Mouse (Mus musculus): ENCODE results near the gene Arhgap33. TPM values are rescaled to one million over a fixed set of nuclear protein-coding genes. Genes with fewer than 3 reads are reported as not detected.
A peak's percentile ranks its signal among the peaks of the same experiment; 100 is the strongest.

Gene Arhgap33
- 2.5 and 2.6 TPM in 2 replicates for polyA plus RNA-seq (2015; fragmentation: Nextera tagmentation; extraction: Ambion mirVana)

DNA sequence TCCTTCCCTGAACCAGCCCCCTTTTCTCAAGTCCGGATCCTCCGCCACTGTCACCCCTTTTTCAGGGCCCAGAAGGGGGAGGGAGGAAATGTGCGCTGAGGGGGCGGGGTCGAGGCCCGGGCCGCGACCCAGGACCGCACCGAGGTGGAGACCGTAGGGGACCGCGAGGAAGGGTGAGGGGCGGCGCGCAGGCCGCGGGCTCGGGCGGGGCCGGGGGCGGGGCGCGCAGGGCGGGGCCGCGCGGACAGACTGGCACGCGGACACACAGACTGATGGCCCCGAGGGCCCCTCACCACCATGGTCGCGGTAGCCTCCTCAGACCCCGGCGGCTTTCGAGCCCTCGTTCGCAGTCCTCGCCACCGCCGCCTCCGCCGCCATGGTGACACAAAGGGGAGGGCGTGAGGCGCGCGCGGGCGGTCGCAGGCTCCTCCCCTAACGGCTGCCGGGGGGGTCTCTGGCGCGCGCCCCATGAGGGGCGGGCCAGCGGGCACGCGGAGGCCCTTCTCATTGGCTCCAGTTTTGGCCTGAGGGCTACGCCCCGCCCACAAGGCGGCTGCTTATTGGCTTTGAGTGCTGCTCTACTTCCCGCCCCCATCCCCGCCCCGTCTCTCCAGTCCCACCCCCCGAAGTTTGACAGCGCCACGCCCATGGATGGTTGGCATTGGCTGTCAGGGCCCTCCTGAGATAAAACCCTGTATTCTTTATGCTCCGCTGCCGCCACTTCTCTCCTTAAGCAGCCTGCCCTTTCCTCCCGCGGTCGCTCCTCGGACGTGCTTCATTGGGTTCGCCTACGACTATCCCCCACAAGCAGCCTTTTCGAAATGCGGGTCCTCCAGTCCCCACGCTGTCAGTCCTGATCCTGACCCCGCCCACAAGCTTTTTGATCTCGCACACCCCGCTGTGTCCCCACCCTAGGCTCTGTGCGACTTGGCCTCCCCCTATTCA is at the start of gene Arhgap33:
Gene Arhgap33, minus strand, starts transcription at position 428 of the 945 bp plus-strand sequence.

DNA sequence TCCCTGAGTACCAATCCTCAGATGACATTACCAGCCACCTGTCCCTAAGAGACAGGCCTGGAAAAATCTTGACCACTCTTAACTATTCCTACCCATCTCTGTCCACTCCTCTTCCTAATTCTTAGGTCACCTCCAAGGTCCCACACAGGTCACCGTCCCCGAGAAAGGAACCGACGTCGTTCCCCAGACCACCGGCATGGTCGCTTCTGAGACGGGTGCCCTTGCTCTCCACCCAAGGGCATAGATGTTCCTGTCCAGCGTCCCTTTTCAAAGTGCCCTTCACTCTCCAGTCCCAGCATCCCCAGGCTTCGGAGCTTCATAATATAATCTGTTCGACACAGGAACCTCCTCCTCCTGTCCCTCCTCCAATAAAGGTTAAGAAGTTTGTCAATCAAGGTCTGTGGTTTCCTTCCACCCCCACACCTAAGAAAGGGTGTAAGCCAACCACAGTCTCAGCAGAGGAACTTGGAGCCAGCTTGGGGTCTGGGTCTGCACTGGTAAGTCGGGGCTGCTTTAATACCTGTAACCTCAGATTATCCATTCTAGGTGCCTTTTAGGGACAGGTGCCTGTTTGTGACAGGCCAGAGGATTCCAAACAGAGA is 30.2 kb upstream of the Arhgap33 start, which contains the start of gene Igflr1:
Gene Igflr1, plus strand, starts transcription at position 458 of the 602 bp plus-strand sequence.

DNA sequence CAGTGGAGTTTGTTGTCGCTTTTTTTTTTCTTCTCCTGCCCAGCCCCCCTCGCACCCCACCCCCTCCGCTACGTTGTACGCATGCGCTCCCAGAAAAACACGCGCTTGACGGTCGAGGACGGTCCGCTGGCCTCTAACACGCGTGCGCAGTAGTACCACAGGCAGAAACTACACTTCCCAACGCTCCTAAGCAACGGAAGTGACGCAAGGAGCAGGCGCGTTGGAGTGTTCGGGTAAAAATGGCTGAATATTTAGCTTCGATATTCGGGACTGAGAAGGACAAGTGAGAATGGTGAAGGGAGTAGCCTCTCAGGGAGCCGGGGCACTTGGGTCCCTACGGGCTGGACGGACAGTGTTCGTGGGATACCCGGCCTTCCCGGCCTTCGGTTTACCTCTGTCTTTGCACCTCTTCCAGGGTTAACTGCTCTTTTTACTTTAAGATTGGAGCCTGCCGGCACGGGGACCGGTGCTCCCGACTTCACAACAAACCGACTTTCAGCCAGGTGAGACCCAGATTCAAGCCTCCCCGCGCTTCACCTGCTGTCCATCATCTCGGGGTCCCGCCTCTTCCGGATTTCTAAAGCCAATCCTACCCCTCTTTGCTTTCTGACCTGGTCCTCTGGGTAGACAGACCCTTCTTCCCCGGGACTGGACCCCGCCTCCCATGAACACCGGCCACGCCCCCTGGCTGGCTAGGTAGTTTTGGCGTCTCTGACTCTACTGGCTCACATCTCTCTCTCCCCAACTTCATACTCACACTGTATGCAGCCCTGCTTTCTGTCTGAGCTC is 28.5 kb upstream of the Arhgap33 start, which contains the start of the genes U2af1l4, Gm49396 and Psenen:
Gene U2af1l4, plus strand, starts transcription at position 185 of the 789 bp plus-strand sequence.
Gene Gm49396, plus strand, starts transcription at position 228 of the 789 bp plus-strand sequence.
Gene Psenen, minus strand, starts transcription at position 511 of the 789 bp plus-strand sequence.

DNA sequence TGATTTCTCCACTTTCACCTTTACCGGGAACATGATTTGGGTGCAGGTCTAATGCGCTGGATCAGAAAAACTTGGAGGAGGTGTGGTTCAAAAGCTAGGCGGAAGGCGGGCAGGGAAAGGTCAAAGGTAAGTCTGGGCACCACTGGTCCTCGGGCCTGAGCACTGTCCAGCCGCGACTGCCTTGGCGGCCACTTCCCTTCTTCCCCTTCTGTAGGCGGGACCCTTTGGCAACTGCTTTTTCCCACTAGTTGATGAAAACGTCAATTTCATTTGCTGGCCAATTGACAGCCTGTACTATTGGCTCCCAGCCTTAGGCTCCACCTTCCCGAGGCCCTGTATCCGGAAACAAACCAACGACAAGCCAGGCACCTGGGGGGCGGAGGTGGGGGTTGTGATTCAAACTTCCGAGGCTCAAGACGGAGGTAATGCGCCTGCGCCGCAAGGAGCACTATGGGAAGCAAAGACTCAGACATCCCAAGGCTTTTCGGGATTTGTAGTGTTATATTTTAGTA is 24.6 kb upstream of the Arhgap33 start, which contains the start of gene Lin37:
Gene Lin37, minus strand, starts transcription at position 396 of the 512 bp plus-strand sequence.

DNA sequence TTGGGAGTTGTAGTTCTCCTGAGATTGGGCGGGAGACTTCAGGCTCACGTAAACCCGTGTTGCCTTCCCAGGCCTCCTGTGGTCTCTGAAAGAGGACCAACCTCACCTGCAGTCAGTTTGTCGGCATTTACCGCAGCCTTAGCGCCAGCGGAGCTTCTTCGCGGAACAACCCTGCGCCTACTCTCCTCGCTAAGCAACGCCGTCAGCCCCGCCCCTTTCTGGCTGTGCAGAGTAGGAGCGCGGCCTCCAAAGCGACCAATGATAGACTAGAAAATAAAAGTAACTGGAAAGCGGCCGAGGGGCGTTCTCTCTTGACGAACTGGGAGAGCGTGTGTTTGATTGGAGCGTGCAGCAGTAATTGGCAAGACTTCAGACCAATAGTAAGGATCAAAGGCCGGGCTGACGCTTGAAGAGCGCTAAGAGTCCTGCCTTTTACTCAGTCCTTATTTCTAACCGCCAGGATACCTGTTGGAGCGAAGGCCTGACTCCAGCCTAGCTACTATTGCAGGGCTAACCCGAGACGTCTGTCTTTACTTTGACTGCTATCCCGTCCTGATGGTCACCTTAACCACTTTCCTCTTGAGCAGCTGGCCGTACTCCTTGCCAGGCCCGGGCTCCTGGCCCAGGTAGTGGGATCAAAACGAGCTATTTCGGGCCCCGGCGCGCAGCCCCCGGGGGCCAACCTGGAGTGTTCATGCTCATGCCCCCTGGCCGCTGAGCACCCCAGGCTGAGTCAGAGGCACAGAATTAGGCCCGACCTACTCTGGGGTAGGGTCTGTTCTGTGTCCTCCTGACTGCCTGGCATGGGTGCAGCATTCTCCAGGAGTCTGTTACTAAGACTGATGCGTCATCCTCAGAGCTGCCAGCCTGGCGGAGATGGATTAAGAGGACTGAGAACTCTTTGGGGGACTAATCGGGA is 17.5 kb upstream of the Arhgap33 start, which contains the start of the genes Hspb6 and Proser3:
Gene Hspb6, plus strand, starts transcription at position 77 of the 919 bp plus-strand sequence.
Gene Proser3, minus strand, starts transcription at position 198 of the 919 bp plus-strand sequence.

DNA sequence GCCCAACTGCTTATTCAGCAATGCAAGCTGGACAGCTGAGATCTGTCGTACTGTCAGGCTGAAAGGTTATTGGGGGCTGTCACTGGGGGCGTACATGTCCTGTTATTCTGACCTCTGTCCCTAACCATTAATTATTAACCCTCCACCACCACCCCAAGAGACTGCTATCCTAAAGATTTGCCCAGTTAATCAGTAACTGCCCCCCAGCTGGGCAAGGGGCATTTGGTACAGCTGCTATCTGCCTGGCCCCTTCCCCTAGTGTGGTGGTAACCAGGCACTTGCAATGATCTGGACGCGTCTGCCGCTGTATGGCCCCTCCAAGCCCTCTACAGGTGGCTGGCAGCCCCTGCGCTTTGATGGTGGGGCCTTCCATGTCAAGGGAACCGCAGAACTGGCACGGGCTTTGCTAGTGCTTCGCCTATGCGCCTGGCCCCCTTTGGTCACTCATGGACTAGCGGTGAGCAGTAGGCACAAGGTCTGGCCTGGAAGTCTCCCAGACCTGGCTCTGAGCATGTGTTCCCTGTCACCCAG is 41.4 kb downstream of the Arhgap33 start, which contains the start of gene Prodh2:
Gene Prodh2, plus strand, starts transcription at position 222 of the 531 bp plus-strand sequence.

Small RNA genes within 50 kb of the gene (microRNA-seq; reads per million reads assigned to microRNA genes)
- 4.0 reads per million, percentile 6 among the genes with 10 or more reads in this experiment for gene Gm38670

Other genes starting within 250 kb of the Arhgap33 start
- 13.0 and 13.9 TPM in 2 replicates for gene Clip3, start 243.3 kb downstream of the Arhgap33 start, polyA plus RNA-seq (2015; fragmentation: Nextera tagmentation; extraction: Ambion mirVana)
- 44.3 and 50.6 TPM in 2 replicates for gene Alkbh6, start 226.3 kb downstream of the Arhgap33 start, polyA plus RNA-seq (2015; fragmentation: Nextera tagmentation; extraction: Ambion mirVana)
- 3.8 and 4.1 TPM in 2 replicates for gene Syne4, start 220.3 kb downstream of the Arhgap33 start, polyA plus RNA-seq (2015; fragmentation: Nextera tagmentation; extraction: Ambion mirVana)
- not detected in 2 replicates for gene E130208F15Rik, start 213.3 kb downstream of the Arhgap33 start, polyA plus RNA-seq (2015; fragmentation: Nextera tagmentation; extraction: Ambion mirVana)
- 15.7 and 16.6 TPM in 2 replicates for gene Sdhaf1, start 211.2 kb downstream of the Arhgap33 start, polyA plus RNA-seq (2015; fragmentation: Nextera tagmentation; extraction: Ambion mirVana)
- 2.8 and 3.7 TPM in 2 replicates for gene Lrfn3, start 172.3 kb downstream of the Arhgap33 start, polyA plus RNA-seq (2015; fragmentation: Nextera tagmentation; extraction: Ambion mirVana)
- 74.3 and 230 TPM in 2 replicates for gene Tyrobp, start 121.3 kb downstream of the Arhgap33 start, polyA plus RNA-seq (2015; fragmentation: Nextera tagmentation; extraction: Ambion mirVana)
- gene Hcst, start 115.2 kb downstream of the Arhgap33 start, polyA plus RNA-seq (2015; fragmentation: Nextera tagmentation; extraction: Ambion mirVana): 2.4 and 10.2 TPM in 2 replicates
- 0.84 and 1.4 TPM in 2 replicates for gene Nfkbid, start 113.3 kb downstream of the Arhgap33 start, polyA plus RNA-seq (2015; fragmentation: Nextera tagmentation; extraction: Ambion mirVana)
- 8.7 and 9.1 TPM in 2 replicates for gene Aplp1, start 89.5 kb downstream of the Arhgap33 start, polyA plus RNA-seq (2015; fragmentation: Nextera tagmentation; extraction: Ambion mirVana)
- not detected in 2 replicates for gene Kirrel2, start 77.4 kb downstream of the Arhgap33 start, polyA plus RNA-seq (2015; fragmentation: Nextera tagmentation; extraction: Ambion mirVana)
- 0.12 TPM in 1 of 2 replicates, not detected in the other for gene Nphs1, start 76.7 kb downstream of the Arhgap33 start, polyA plus RNA-seq (2015; fragmentation: Nextera tagmentation; extraction: Ambion mirVana)
- 0.21 and 0.36 TPM in 2 replicates for gene Prodh2, start 41.4 kb downstream of the Arhgap33 start, polyA plus RNA-seq (2015; fragmentation: Nextera tagmentation; extraction: Ambion mirVana)
- 391 and 404 TPM in 2 replicates for gene Hspb6, start 17.1 kb upstream of the Arhgap33 start, polyA plus RNA-seq (2015; fragmentation: Nextera tagmentation; extraction: Ambion mirVana)
- 3.2 and 3.9 TPM in 2 replicates for gene Proser3, start 17.2 kb upstream of the Arhgap33 start, polyA plus RNA-seq (2015; fragmentation: Nextera tagmentation; extraction: Ambion mirVana)
- gene Lin37, start 24.8 kb upstream of the Arhgap33 start, polyA plus RNA-seq (2015; fragmentation: Nextera tagmentation; extraction: Ambion mirVana): 21.1 and 25.6 TPM in 2 replicates
- 69.5 and 73.2 TPM in 2 replicates for gene U2af1l4, start 28.2 kb upstream of the Arhgap33 start, polyA plus RNA-seq (2015; fragmentation: Nextera tagmentation; extraction: Ambion mirVana)
- gene Gm49396, start 28.3 kb upstream of the Arhgap33 start, polyA plus RNA-seq (2015; fragmentation: Nextera tagmentation; extraction: Ambion mirVana): 2.7 and 2.8 TPM in 2 replicates
- 114 and 127 TPM in 2 replicates for gene Psenen, start 28.6 kb upstream of the Arhgap33 start, polyA plus RNA-seq (2015; fragmentation: Nextera tagmentation; extraction: Ambion mirVana)
- gene Igflr1, start 30.4 kb upstream of the Arhgap33 start, polyA plus RNA-seq (2015; fragmentation: Nextera tagmentation; extraction: Ambion mirVana): 1.1 and 1.6 TPM in 2 replicates
- gene Kmt2b, start 53.7 kb upstream of the Arhgap33 start, polyA plus RNA-seq (2015; fragmentation: Nextera tagmentation; extraction: Ambion mirVana): 4.8 TPM in 2 replicates
- gene Zbtb32, start 63.8 kb upstream of the Arhgap33 start, polyA plus RNA-seq (2015; fragmentation: Nextera tagmentation; extraction: Ambion mirVana): 2.4 and 3.5 TPM in 2 replicates
- gene Upk1a, start 77.8 kb upstream of the Arhgap33 start, polyA plus RNA-seq (2015; fragmentation: Nextera tagmentation; extraction: Ambion mirVana): 1,486 and 1,535 TPM in 2 replicates
- gene Cox6b1, start 91.1 kb upstream of the Arhgap33 start, polyA plus RNA-seq (2015; fragmentation: Nextera tagmentation; extraction: Ambion mirVana): 1,042 and 1,083 TPM in 2 replicates
- not detected in 2 replicates for gene Etv2, start 100.8 kb upstream of the Arhgap33 start, polyA plus RNA-seq (2015; fragmentation: Nextera tagmentation; extraction: Ambion mirVana)
- 87.7 and 91.8 TPM in 2 replicates for gene Rbm42, start 115.3 kb upstream of the Arhgap33 start, polyA plus RNA-seq (2015; fragmentation: Nextera tagmentation; extraction: Ambion mirVana)
- 10.3 and 11.1 TPM in 2 replicates for gene Haus5, start 129.9 kb upstream of the Arhgap33 start, polyA plus RNA-seq (2015; fragmentation: Nextera tagmentation; extraction: Ambion mirVana)
- gene Pmis2, start 136.5 kb upstream of the Arhgap33 start, polyA plus RNA-seq (2015; fragmentation: Nextera tagmentation; extraction: Ambion mirVana): not detected in 2 replicates
- 0.39 TPM in 1 of 2 replicates, not detected in the other for gene 2200002J24Rik, start 163.9 kb upstream of the Arhgap33 start, polyA plus RNA-seq (2015; fragmentation: Nextera tagmentation; extraction: Ambion mirVana)
- gene Atp4a, start 177.1 kb upstream of the Arhgap33 start, polyA plus RNA-seq (2015; fragmentation: Nextera tagmentation; extraction: Ambion mirVana): 0.13 and 0.69 TPM in 2 replicates
- 155 and 184 TPM in 2 replicates for gene Tmem147, start 194.5 kb upstream of the Arhgap33 start, polyA plus RNA-seq (2015; fragmentation: Nextera tagmentation; extraction: Ambion mirVana)
- gene Gapdhs, start 208.6 kb upstream of the Arhgap33 start, polyA plus RNA-seq (2015; fragmentation: Nextera tagmentation; extraction: Ambion mirVana): 0.12 TPM in 1 of 2 replicates, not detected in the other
- gene Sbsn, start 216.4 kb upstream of the Arhgap33 start, polyA plus RNA-seq (2015; fragmentation: Nextera tagmentation; extraction: Ambion mirVana): 13.6 and 17.0 TPM in 2 replicates
- 97.2 and 160 TPM in 2 replicates for gene Dmkn, start 228.7 kb upstream of the Arhgap33 start, polyA plus RNA-seq (2015; fragmentation: Nextera tagmentation; extraction: Ambion mirVana)

Measured in urinary bladder, postnatal 0 days (tissue).